Mouse (Mus musculus) frontal cortex, postnatal 25 days (tissue): ENCODE measurements at regions not wholly inside any gene's neighbourhood (a gene's known extent, or its start where the extent isn't known, plus 50 kb on each side); places are given as distances from the start of the nearest gene placed in this dataset.
"Not testable (repeated sequence)": the region's sequence is repeated elsewhere in the genome, so short reads cannot be mapped to it uniquely, and the experiment has no call there.

Source experiments
- DNase-seq, 2 experiments: peaks; one replicate each; pipeline ENCODE4 v3.0.0; 2022; ENCODE audit warnings: low spot score in 2 of 2

DNA sequence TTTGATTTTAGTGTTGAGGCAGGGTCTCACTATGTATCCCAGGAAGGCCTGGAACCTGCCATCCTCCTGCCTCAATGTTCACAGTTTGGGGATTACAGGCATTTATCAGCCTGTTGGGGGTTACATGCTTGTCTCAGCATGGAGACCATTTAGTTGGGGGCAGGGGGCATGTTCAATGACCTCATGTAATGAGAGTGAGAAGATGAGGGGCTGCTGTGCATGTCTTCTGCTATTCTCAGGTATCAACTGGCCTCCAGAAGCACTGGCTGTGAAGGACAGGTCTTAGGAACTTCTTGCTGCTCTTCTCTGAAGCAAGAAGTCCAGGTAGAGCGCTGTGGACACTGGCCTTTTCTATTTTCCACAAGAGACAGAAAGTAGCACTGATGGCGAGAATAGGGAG, 350.9 kb downstream of the Plekhb2 start:
- no peak for DNase-seq

DNA sequence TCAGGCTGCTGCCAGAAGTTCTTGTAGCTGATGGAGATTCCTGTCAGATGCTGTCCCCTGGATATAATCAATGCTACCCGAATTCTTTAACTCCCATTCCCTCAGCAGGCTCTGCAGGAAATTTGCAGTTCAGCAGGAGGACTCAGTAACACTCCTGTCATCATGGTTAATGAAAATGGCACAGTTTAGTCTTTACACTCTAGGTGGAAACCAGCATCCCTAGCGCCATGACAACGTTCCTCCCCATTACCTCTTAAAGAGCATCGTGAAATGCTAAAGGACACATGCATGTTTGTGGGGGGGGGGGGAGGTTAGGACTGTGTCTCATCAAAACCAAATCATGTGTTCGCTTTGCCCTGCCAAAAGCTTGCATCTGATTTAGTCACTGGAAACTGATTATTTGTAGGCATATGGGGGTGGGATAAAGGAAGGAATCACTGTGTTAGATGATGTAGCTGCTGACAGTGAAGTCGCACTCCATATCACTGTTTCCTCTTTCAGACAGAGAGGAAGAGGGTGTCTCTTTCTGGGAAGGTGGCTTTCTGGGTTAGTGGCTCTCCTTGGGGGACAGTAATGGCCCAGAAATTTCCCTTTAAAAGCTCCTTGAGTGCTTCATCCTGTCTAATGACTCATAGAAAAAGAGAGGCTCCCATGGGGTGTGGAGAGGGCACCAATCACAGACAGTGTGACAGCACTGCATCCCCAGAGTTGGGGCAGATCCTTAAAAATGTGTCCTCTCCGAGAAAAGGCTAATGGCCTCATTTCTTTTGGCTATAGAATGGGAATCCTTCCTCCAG, 351.5 kb downstream of the Plekhb2 start:
- no peak for DNase-seq

- DNase-seq = no peak
These were observed 352.1 kb downstream of the Plekhb2 start for GRCm38 (mm10) chr1:35201880-35202220.

DNA sequence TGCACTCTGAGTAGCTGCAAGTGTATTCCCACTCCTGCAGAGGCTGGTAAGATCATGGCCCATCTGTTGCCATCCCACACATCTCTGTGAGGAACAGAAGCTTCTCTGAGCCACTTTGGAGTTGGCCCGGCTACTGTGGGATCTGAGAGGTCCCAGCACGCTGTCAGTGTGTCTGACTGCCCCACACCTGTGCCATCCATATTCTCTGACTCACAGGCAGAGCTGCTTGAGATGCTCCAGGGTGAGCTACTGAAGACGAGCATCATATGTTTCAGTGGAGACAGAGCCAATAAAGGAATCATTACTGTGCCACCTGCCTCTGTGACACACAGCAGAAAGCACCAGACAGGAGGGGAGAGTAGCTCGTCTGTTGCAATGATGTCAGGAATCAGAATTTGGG, 352.8 kb downstream of the Plekhb2 start:
- peak; percentile 43 to 50 for DNase-seq

- no peak for DNase-seq
These were observed 357.2 kb downstream of the Plekhb2 start for GRCm38 (mm10) chr1:35206834-35207529.

DNA sequence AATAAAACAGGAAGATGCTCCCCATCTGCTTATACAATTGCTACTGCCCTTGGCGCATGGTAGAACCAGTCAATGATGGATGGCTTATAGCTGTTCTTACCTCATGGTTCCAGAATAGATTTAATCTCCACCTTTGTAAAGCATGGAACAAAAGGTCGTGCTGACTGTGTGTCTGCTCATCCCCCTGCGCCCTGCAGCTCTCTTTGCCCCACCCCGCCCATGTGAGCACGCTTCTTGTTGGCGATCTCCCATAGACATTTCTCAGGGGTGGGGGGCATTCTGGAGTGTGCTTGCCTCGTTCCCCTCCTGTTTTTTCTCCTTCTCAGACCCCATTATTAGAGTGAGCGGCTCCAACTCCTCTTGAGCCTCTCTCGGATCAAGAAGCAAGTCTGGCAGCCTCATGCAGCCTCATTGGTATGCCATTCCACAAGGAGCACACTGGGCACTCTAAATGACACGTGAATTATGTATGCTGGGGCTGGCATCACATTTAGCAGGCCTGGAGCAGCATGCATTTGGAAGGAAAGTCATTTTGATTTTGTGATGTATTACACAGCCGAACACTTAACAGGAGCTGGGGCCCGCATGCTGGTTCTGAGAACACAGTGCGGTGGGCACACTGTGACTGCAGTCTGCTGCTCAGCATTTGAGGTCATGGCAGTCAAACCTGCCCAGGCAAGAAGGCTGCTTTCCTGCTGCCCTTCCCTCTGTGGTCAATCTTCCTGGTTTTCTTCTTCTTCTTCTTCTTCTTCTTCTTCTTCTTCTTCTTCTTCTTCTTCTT, 362.5 kb downstream of the Plekhb2 start:
- DNase-seq = no peak

DNA sequence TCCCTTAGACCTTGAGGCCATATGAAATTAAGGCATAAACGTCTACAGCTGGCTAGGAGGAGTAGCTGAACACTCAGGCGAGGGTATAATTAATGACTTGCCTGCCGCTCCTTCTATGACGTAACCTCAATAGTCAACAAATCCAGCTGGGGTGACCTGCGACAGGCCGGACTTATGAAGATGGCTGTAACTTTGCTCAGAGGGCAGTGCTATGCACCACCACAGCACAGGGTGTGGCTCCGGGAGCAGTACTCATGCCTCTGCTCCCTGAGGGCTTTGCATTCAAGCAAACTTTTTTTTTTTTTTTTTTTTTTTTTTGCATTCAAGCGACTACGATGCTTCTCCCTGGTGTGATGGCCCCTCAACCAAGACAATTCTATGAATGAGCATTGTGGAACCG, 364.1 kb downstream of the Plekhb2 start:
- DNase-seq = no peak

- DNase-seq = no peak
These were observed 366.6 kb downstream of the Plekhb2 start for GRCm38 (mm10) chr1:35216411-35216810.

DNA sequence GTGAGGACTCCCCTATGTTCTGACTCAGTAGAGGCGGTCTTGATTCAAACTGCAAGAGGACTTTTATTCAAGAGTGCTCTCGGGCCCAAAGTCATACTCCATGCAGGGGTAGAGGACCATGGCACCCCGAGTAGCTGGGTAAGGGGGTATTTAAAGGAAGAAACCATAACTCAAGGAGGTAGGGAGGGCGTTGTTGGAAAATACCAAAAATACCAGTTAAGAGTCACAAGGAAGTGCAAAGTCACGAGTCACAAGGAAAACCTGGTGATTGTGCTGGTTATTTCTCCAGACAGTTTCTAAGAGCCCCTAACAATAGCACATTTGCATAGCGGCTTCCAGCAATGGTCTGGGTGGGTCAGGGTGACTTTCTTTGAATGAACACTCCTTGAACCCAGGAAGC, 370.4 kb downstream of the Plekhb2 start:
- not testable (repeated sequence) for DNase-seq

GRCm38 (mm10) chr1:35220751-35221150, 371.0 kb downstream of the Plekhb2 start:
- DNase-seq = no peak

DNA sequence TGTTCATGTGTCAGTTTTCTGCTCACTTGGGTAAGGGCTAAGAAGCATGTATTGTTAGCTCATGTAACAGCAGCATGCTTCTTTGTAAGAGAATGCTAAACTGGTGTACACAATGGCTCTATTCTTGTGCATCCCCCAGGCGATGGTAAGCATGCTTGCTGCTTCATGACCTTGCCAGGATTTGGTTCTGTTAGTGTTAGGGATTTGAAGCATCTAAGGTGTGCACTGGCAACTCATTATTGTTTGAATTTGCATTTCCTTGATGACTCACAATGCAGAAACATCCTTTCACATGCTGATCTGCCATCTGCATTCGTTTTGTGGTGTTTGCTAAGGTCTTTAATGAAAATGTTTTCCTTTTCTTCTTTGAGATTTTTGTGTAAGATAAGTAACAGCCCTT, 382.8 kb downstream of the Plekhb2 start:
- no peak for DNase-seq

DNA sequence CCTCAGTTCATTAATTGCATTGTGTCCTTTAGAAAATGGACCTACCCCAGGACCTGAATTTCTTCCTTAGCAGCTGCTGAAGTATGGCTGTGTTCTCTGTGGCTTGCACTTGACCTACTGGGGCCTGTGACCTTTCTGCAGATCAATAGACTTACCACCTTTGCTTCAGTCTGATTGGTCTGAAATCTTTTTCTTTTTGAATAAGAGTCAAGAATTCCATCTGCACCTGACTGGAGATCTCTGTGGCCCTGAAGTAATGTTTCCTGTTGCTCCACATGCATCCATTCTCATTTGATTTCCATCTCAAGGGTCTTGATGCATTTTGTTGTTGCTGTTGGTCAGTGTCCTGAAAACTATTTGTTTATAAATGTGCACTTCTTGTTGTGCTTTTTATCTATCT, 388.4 kb downstream of the Plekhb2 start:
- DNase-seq = no peak

DNA sequence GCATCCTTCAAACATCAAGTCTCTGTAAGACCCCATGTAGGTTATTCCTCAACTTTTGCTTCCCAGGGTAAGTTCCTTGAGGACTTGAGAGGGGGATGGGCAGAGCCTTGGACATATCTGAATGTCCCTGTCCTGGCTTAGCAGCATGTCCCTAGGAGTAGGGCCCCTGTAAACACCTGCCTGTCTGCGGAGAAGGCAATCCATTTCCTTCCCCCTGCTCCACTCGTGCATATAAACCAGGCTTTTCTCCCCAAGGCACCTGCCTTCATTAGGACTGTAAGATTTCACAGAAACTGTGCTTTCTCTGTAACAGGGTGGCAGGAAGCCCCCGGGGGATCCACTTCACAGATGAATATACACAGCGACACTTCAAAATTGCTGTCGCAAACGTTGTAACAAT, 393.1 kb downstream of the Plekhb2 start:
- DNase-seq = no peak

DNA sequence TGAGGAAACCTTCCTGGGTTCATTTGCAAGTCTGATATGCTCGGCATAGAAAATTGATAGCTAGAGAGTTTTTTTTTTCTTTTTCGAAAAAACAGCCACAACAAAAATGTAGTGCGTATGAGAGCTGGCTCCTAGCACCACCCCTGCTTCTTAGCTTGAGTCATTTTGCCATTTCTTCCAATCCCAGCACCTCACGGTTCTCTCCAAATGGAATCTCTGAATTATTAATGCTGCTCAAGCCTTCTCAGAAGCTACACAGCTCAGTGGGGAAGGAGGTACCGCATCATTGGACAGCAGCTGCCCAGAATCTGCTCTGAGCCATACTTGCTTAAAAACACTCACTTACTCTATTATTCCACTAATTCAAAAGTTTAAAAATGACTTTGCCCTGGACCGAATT, 393.6 kb downstream of the Plekhb2 start:
- no peak for DNase-seq

DNA sequence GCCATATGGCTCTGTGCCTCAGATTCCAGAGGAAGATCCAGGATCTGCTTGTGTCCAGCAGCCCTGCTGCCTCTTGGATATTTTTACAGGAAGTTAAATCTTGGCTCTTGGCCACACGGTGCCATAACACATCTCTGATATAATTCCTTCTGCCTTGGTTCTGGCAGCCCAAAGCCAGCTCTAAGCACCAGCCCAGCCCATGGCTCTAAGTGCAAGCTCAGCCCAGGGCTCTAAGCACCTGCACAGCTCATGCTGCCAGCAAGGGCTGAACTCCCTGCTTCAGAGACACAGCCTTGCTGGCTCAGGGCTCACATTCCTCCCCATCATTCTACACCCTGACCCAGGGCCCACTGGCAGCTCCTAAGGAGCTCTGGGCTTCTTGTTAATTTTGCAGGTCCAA, 415.3 kb downstream of the Plekhb2 start:
- no peak for DNase-seq

- DNase-seq = peak in 1 of 2 experiments; percentile 21
These were observed 416.9 kb downstream of the Plekhb2 start for GRCm38 (mm10) chr1:35266626-35267025.

GRCm38 (mm10) chr1:35267883-35268282, 418.1 kb downstream of the Plekhb2 start:
- no peak for DNase-seq

GRCm38 (mm10) chr1:35274978-35275377, 425.2 kb downstream of the Plekhb2 start:
- no peak for DNase-seq
